In the genomic region with DNA sequence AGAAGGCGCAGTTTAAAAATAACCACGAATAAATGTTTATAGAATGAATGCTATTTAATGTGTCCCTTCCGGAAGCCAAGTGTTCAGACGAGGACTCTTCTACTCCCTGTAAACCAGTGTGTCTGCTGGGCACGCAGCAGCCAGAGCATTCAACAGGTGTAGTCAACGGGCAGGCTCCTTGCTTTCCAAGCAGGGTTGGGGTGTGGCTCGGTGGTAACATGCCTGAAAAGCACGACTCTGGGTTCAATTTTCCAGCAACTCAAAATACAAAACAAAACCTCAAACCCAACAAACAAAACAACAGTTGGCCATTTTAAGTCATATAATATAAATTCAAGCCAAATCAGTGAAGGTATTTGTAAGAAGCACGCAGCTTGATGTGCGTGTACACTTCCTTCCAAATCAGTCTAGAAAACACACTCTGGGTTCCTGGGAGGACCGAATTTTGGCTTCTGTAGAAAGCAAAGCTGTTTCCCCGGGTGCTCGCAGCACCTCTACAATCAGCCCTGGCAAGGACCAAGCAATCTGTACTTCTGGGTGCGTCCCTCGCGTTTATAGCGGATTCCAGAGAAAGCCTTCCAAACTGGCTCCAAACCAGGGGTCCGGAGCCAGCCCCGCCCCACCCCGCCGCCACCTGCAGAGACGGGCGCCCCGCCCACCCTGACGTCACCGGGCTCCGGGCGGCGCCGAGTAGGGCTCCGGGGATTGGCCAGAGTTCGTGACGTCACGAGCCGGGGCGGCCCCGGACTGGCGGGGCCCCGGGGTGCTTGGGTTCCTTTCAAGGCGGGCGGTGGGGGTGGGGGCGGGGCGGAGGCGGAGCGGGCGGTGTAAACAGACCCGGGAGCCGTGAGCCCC, we compare ENCODE assay signal across 7 mouse cellular contexts. TPM values are rescaled to one million over a fixed set of nuclear protein-coding genes. Genes with fewer than 3 reads are reported as not detected.
DNase-seq lines count a peak whose midpoint lies in the region; ATAC-seq and TF ChIP-seq lines count a peak whose summit lies in the region.

Gene Mturn (plus strand): TSS at position 734 of the 855 bp plus-strand sequence.

- H3K4me2 ChIP-seq in intestine, postnatal 0 days (replicated peaks; ENCODE audit: low read depth): peak within 1 kb of the TSS; percentile 98
- H3K4me2 ChIP-seq in midbrain, embryonic 12.5 days (replicated peaks): peak within 1 kb of the TSS; percentile 81

- no peak for TF ChIP-seq CTCF in intestine, postnatal 0 days (IDR thresholded peaks at IDR 0.05; ENCODE audit: low read depth)
- TF ChIP-seq CTCF in small intestine, adult 2 months (IDR thresholded peaks at IDR 0.05; ENCODE audit: extremely low read depth, insufficient read length, insufficient replicate concordance, low read depth, low read length): no peak

- peak; percentile 99 for DNase-seq in adrenal gland, adult 2 months
- peak; percentile 90 for DNase-seq in embryo, embryonic 11.5 days (ENCODE audit: low read depth, low spot score)
- DNase-seq in gastrocnemius, postnatal 4 days (ENCODE audit: low spot score in 2 of 2): peak; percentile 99
- DNase-seq in left cerebral cortex, postnatal 4 days: peak; percentile 98

- H3K36me3 ChIP-seq in intestine, postnatal 0 days (ENCODE audit: control insufficient read depth, insufficient read depth): no peaks in the 10 kb centered on the region
- no peaks in the 10 kb centered on the region for H3K36me3 ChIP-seq in midbrain, embryonic 12.5 days
- H3K36me3 ChIP-seq in small intestine, adult 2 months (ENCODE audit: control insufficient read depth, insufficient read depth, low read length): no peaks in the 10 kb centered on the region

- no peaks in the 10 kb centered on the region for H3K27me3 ChIP-seq in intestine, postnatal 0 days (replicated peaks; ENCODE audit: control insufficient read depth, insufficient read depth, low read length)
- peaks cover 26% of the 10 kb centered on the region; the same call in 1 of the 2 replicates for H3K27me3 ChIP-seq in midbrain, embryonic 12.5 days
- no peaks in the 10 kb centered on the region for H3K27me3 ChIP-seq in small intestine, adult 2 months (ENCODE audit: control insufficient read depth, insufficient read depth, low read length)

- TF ChIP-seq POLR2A in small intestine, adult 2 months (IDR thresholded peaks at IDR 0.05; ENCODE audit: low read depth, low read length): no peak

- peak; percentile 97 for ATAC-seq in intestine, postnatal 0 days
- peak; percentile 97 for ATAC-seq in midbrain, embryonic 12.5 days (ENCODE audit: low FRiP score, low read depth)

- H3K4me1 ChIP-seq in intestine, postnatal 0 days (replicated peaks; ENCODE audit: control insufficient read depth, insufficient read depth, low read length): no peaks in the 10 kb centered on the region
- H3K4me1 ChIP-seq in midbrain, embryonic 12.5 days: peaks cover 12% of the 10 kb centered on the region
- peaks cover 11% of the 10 kb centered on the region for H3K4me1 ChIP-seq in small intestine, adult 2 months (ENCODE audit: control insufficient read depth, insufficient read depth, insufficient read length, low read length)

- H3K9ac ChIP-seq in intestine, postnatal 0 days (ENCODE audit: low read depth, low read length): peak within 1 kb of the TSS; percentile 40; the same call in 1 of the 2 replicates
- H3K9ac ChIP-seq in midbrain, embryonic 12.5 days (replicated peaks): peak within 1 kb of the TSS; percentile 76

- H3K9me3 ChIP-seq in intestine, postnatal 0 days (ENCODE audit: control insufficient read depth): no peaks in the 10 kb centered on the region
- no peaks in the 10 kb centered on the region for H3K9me3 ChIP-seq in midbrain, embryonic 12.5 days

- H3K4me3 ChIP-seq in intestine, postnatal 0 days (ENCODE audit: low read depth, low read length): peak within 1 kb of the TSS; percentile 74
- H3K4me3 ChIP-seq in midbrain, embryonic 12.5 days: peak within 1 kb of the TSS; percentile 77
- peak within 1 kb of the TSS; percentile 88 for H3K4me3 ChIP-seq in small intestine, adult 2 months (ENCODE audit: low read depth, low read length)

- peak within 1 kb of the TSS; percentile 60; the same call in 1 of the 2 replicates for H3K27ac ChIP-seq in intestine, postnatal 0 days (ENCODE audit: low read depth, low read length)
- H3K27ac ChIP-seq in midbrain, embryonic 12.5 days (replicated peaks): peak within 1 kb of the TSS; percentile 80
- H3K27ac ChIP-seq in small intestine, adult 2 months (ENCODE audit: insufficient read depth, low read depth, low read length): peak within 1 kb of the TSS; percentile 43

- intact Hi-C loops in left cerebral cortex, postnatal 4 days (cut with DNase I): loop anchor here (10.0 kb wide), 1 partner anchor 86 kb away; the partner anchor contains the start of genes Fkbp14 and Plekha8

- 3% methylated on average over 42 of the region's 48 CpGs for WGBS in intestine, postnatal 0 days
- WGBS in midbrain, embryonic 12.5 days: 4% methylated on average over 48 of the region's 48 CpGs
- 2% methylated on average over 46 of the region's 48 CpGs for WGBS in small intestine, adult 2 months

RNA-seq across cellular contexts. Expression of gene Mturn, which starts in this region (rescaled TPM):
- total RNA-seq in adrenal gland, adult 2 months (2021): 10 to 100 TPM; 10.0 to 21.1 TPM
- 11.1 and 18.6 TPM in 2 replicates for polyA plus RNA-seq in adrenal gland, adult 2 months (2012; rRNA removed)
- total RNA-seq in gastrocnemius, postnatal 4 days (2021): 10 to 100 TPM in 1 of 2 experiments, 1 to 10 TPM in 1; 9.7 to 12.9 TPM
- polyA plus RNA-seq in intestine, postnatal 0 days (2015; fragmentation: Nextera tagmentation; extraction: Ambion mirVana): 2.5 and 3.2 TPM in 2 replicates
- total RNA-seq in left cerebral cortex, postnatal 4 days (2021): 100 to 1,000 TPM; 269 to 288 TPM
- 60.3 and 60.4 TPM in 2 replicates for polyA plus RNA-seq in midbrain, embryonic 12.5 days (2016; fragmentation: Nextera tagmentation; extraction: Ambion mirVana)
- 2.8 and 3.8 TPM in 2 replicates for polyA plus RNA-seq in small intestine, adult 2 months (2012; rRNA removed)

Comparison
In these comparisons a context has a peak if more than half of its experiments do, and no peak if none do; other contexts are left out.
1. Peak in every context shown above with its lines: DNase-seq, ATAC-seq, H3K4me3 ChIP-seq and H3K27ac ChIP-seq.
2. RNA of gene Mturn (total RNA-seq): 269 to 288 TPM in left cerebral cortex, postnatal 4 days; 10.0 to 21.1 TPM in adrenal gland, adult 2 months and 9.7 to 12.9 TPM in gastrocnemius, postnatal 4 days; every median in the first group is over 10 times any median in the second.